Mouse (Mus musculus) stomach, postnatal 0 days (tissue): ENCODE results near the gene Reln.

Source experiments
- CTCF ChIP-seq: IDR thresholded peaks from 2 replicates; pipeline ENCODE4 v1.5.1; 2016; ENCODE audit warnings: antibody characterized with exemption, low read depth, mild to moderate bottlenecking, moderate library complexity
- EP300 ChIP-seq: optimal IDR thresholded peaks from 2 replicates; pipeline ENCODE3; 2016; ENCODE audit warnings: antibody characterized with exemption

DNA sequence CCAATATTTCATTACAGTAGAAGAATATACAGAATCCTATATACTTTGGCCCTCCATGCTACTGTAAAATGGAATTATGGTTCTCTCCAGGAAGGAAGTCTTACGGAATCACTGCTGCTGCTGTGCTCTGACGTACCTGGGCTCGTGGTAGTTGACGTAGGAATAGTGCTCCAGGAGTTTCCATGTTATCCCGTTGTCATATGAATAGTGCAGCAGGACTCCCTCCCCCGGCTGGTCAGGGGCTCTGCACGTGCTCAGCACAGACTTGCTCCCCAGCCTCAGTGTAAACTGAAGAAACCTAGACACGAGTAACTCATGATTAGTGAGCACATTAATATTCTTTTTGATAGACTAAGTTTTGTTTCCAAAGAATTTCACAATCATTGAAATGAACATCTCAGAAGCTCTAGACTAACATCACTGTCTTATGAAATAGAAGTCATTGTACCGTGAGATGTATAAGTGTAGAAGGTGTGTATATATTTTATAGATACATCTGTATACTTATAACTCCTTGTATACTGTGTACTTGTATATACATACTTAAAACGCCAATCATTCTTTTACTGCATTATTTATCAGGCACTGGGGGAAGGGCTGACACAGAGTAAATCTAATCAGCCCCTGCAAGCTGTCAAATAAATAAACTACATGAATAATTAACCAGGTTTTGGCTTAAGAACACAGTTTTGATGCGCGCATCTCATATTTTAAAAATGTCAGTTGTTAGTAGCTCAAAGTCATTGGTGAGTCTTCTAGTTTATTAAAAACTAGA, 304.9 kb downstream of the Reln start:
- no peak for TF ChIP-seq CTCF
- no peak for TF ChIP-seq EP300
